Mouse (Mus musculus) stomach, postnatal 0 days (tissue): ENCODE results near the gene Uqcc2.

Source experiments
- CTCF ChIP-seq: IDR thresholded peaks from 2 replicates; pipeline ENCODE4 v1.5.1; 2016; ENCODE audit warnings: antibody characterized with exemption, low read depth, mild to moderate bottlenecking, moderate library complexity
- EP300 ChIP-seq: optimal IDR thresholded peaks from 2 replicates; pipeline ENCODE3; 2016; ENCODE audit warnings: antibody characterized with exemption

DNA sequence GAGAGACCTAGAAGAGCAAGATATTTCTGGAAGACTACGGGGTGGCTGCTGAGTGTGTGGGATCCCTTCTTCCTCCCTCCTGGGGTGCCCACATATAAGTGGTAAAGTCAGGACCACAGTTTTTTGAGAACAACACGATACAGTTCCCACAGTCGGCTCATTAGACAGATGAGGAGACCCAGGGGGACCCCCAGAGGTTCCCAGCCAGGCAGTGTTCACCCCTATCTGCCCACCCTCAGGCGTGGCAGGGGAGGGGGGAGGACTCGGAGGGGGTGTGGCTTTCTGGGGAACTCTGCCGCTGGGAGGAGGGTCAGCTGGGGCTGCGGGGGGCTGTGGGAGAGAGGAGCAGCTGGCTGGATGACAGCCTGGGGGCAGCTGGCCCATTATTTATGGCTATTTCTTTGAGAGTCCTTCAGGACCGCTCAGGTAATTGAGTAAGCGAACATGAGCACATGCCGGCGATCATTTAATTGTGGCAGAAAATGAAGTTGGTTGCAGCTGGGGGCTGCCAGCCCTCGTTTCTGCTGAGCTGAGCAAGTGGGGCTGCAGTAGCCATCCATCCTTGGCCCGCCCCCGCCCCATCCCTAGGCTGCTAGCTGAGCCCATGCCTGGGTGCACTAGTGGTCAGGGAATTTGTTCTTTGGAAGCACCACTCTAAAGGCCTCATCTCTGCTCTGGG is 41.6 kb upstream of the Uqcc2 start:
- TF ChIP-seq EP300: no peak
- TF ChIP-seq CTCF: no peak
